Mouse (Mus musculus) neural tube, embryonic 10.5 days (tissue): ENCODE data around the gene Gpa33.
"Not testable (repeated sequence)": the region's sequence is repeated elsewhere in the genome, so short reads cannot be mapped to it uniquely, and the experiment has no call there.

Source experiments
- DNase-seq: peaks from one replicate; pipeline ENCODE4 v3.0.0-alpha.2; 2017; ENCODE audit warnings: low spot score; ENCODE audit errors: extremely low spot score

The Gpa33 gene

GRCm38 (mm10) chr1:166132367-166132766, 2.3 kb downstream of the Gpa33 start:
- no peak for DNase-seq

- DNase-seq, result no peak
These were observed 5.2 kb downstream of the Gpa33 start for GRCm38 (mm10) chr1:166135091-166135740.

DNA sequence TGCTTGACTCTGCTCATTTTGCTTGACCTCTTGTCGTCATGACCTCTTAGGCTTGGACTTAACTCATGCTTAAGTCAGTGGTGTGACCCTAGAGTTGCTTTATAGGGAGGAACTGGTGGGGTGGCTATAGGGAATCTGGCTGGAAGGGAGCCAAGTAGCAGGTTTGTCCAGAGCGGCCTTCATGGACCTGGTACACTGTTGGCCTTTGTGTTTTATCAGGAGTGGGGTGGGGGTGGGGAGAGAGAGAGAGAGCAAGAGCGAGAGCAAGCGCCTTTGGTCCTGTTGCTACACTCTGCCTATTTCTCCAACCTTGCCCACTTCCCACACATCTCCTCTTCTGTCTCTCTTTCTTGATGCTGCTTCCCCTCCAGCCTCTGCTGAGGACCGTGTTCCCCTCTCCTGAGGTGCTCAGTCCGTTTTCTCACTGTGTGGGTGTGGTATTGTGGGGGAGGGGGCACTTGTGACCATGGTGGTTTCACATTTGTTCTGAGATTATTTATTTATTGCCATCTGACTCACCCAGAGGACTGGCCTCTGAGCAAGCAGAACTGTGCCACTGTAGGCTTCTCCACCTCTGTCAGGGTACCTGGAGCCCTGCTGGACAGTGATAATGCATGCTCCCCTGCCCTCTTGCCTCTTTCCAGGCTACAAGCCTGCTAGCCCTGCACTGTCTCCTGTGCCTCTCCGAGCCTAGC, 7.4 kb downstream of the Gpa33 start:
- no peak for DNase-seq

DNA sequence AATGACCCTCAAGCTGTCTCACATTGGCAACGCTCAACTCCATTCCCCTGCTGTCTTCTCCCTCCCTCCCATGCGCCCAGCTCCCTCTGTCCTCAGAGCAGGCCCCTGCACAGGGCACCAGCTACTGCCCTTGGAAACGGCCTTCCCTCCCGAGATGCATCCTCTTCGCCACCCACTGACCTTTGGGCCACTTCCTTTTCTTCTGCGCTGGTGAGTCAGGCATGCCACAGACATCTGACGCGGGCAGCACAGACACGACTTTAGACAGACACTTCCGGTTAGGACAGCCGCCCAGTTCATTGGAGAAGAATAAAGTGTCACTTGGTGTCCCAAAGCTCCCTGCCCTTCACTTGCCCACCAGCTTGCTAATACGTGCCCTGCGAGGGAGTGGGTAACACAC, 8.1 kb downstream of the Gpa33 start:
- no peak for DNase-seq

- no peak for DNase-seq
These were observed 9.1 kb downstream of the Gpa33 start for GRCm38 (mm10) chr1:166139113-166139512.

DNA sequence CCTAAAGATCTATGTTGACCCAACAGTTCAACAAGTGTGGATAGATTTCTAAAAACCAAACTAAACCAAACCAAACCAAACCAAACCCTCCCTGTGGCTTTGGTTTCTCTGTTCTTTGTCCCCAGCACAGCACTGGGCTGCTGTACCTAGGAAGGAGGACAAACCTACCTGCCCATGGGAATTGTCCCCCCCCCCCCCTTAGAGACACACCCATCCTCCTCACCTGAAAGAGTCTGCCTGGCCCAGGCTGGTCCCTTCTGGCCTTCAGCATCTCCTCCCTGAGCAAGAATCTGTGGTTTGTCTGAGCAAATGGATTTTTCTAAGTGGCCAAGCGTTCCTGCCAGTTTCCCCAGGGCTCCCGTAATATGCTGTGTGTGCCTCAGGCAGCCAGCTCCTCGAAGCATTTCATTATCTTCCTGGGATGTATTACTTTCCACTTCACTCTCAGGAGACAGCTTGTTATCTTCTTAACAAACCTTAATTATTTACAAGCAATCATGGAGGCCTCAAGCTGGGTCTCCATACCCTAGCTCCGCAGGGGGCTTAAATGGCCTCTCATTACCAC, 9.7 kb downstream of the Gpa33 start:
- no peak for DNase-seq

DNA sequence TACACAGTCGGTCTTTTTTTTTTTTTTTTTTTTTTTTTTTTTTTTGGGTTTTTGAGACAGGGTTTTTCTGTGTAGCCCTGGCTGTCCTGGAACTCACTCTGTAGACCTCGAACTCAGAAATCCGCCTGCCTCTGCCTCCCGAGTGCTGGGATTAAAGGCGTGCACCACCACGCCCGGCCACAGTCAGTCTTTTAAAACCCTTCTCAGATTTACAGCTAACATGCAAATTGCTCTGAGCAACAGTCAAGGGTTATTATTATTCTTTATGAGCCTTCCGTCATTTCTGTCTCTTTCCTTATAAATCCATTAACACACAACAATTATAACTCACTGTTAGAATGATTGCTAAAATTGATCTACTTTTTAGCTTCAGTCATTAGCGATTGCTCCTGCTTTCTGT, 11.8 kb downstream of the Gpa33 start:
- DNase-seq, result not testable (repeated sequence)

GRCm38 (mm10) chr1:166142369-166142768, 12.3 kb downstream of the Gpa33 start:
- DNase-seq, result no peak

DNA sequence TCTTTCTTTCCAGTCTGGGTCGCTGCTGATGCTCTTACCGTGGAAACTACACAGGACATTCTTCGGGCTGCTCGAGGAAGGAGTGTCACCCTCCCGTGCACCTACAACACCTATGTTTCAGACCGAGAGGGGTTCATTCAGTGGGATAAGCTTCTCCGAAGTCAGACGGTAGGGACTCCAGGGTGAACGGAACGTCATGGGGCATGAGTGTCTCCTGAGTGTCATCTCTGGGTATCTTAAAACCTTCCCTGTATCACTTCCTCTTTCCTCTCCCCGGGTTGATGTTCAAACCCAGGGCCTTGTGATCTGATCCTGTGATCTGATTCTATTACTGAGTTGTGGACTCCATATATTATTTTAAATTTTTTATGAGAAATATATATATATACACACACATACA, 16.6 kb downstream of the Gpa33 start:
- no peak for DNase-seq

- no peak for DNase-seq
These were observed 17.6 kb downstream of the Gpa33 start for GRCm38 (mm10) chr1:166147657-166148056.

GRCm38 (mm10) chr1:166149441-166149840, 19.4 kb downstream of the Gpa33 start:
- DNase-seq, result no peak

- no peak for DNase-seq
These were observed 20.0 kb downstream of the Gpa33 start for GRCm38 (mm10) chr1:166150035-166150434.

DNA sequence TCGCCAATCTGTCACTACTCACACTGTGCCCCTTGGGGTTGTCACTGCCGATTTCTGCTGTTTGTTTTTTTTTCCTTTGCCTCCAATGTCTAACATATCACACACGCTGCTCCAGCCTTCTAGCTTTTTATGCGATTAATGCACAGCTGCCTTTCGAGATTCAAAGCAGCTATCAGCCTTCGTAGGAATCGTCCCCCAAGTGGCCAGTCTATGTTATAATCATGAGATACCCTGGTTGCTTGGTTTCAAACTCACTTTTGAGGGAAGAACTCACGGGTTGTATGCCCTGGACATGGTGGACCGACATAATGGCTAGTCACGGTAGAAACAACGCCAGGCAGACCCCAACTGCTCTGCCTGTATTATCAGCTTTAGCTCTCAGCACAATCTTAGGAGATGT, 21.3 kb downstream of the Gpa33 start:
- no peak for DNase-seq

- DNase-seq, result no peak
These were observed 22.0 kb downstream of the Gpa33 start for GRCm38 (mm10) chr1:166152034-166152433.

DNA sequence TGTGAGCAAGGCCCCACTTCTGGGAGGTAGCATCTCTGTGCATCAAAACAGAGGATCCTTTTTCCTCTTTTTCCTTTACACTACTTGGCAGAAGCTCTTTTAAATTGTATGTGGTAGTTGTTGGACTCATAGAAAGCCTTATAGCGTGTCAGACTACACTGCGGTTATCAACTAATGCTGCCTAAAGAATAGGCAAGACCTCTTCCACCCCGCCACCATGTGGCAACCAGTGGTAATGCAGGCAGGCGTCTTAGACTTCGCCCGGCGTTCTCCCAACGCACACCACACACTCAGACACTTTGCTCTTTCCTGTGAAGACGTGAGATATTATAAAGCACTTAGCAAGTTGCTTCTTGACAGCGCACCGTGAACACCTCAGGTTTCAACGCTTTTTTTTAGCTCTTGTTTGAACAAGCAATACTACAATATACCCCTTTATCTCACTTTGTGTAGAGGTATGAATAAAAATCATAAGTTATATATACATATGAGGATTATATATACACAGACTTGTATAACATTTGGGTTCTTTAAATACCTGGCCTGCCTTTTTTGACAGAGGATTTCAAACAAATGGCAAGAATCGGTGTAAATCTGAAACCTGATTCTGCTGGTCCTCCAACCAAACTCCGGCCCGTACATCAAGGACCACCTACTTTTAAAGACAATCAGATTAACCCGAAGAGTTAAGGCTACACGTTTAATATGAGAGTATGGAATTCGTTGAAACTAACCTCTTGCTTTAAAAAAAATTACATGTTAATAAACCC, 23.5 kb downstream of the Gpa33 start:
- peak; percentile 91 for DNase-seq

DNA sequence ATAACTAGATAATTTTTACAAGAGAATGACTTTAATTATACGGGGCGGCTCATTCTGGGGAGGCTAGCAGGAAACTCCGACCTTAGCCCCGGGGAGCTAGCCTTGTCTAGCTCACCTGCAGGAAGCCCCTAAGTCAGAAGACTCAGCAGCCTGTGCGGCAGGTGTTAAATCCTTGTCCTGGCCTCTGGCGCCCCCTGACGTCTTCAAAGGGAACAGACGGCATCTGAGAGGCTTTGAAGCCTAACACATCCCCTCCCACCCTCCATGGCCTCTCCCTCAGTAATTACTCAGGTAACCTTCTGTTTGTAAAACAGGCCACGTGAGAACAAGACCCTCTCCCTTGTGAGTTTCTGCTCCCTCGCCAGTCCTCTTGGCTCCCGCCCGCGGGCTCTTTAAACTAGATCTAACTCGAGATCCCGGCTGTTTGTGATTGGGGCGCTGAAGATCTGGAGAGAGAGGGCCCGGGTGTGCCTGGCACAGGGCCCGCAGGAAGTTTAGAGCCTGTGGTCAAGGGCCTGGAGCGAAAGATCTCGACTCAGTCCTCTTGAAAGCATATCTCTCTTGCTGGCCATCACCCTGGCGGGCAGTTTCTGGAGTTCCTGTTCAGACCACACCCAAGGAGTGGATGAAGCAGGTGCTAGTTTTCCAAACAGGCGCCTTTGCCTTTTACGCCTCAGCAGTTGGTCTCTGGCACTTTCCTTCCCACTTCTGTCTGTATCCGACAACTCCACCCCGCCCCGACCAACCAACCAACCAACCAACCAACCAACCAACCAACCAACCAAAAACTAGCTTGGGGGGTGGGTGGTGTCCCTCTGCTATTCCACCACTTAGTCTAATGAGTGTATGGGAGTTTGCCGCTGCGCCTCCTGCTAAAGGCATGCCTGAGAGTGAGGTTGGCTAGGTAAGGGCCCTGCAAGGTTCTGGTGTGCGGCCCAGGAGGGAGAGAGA, 24.4 kb downstream of the Gpa33 start:
- peak; percentile 77 for DNase-seq

GRCm38 (mm10) chr1:166155113-166155494, 25.1 kb downstream of the Gpa33 start:
- DNase-seq, result no peak

DNA sequence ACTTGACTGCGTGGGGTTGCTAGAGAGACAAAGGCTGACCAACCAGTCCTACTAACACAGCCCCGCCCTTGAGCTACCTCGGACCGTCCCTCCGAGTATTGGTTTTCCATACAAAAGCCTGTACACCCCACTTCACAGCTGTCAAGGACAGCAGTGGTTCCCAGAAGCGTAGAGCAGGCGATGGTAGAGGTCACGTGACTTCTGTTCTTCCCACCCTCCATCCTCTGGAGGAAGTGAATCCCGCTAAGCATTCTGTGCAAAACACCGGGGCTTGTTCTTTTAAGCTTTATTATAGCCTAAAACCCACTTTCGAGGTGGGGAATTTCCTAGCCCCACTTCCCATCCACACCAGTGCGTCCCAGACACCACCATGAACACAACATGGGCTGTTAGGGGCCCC, 27.7 kb downstream of the Gpa33 start:
- DNase-seq, result no peak

GRCm38 (mm10) chr1:166158664-166159063, 28.6 kb downstream of the Gpa33 start:
- no peak for DNase-seq

- no peak for DNase-seq
These were observed 30.1 kb downstream of the Gpa33 start for GRCm38 (mm10) chr1:166160111-166160510.
